Mouse (Mus musculus): ENCODE data around the gene Col11a1. TPM values are rescaled to one million over a fixed set of nuclear protein-coding genes. Genes with fewer than 3 reads are reported as not detected.

The Col11a1 gene
- 3.6 and 4.2 TPM in 2 replicates for polyA plus RNA-seq (2014; fragmentation: Nextera tagmentation; extraction: Ambion mirVana)

- 2% methylated on average over 19 of the region's 19 CpGs for WGBS
- no peak within 1 kb of the TSS for H3K9ac ChIP-seq (ENCODE audit: low read depth, low read length)
- ATAC-seq (replicated peaks; ENCODE audit: low FRiP score) (peak; percentile 86), DNase-seq (ENCODE audit: low spot score) (peak; percentile 77)
- H3K4me1 ChIP-seq (replicated peaks; ENCODE audit: control insufficient read depth, insufficient read depth, low read length): no peaks in the 10 kb centered on the region
- peak within 1 kb of the TSS; percentile 40 for H3K4me3 ChIP-seq (ENCODE audit: low read depth, low read length)
- H3K4me2 ChIP-seq: peak within 1 kb of the TSS; percentile 67
- 0 out of 2 replicates have a peak, but pooled peaks cover 6% of the 10 kb centered on the region for H3K27me3 ChIP-seq (replicated peaks; ENCODE audit: control insufficient read depth, insufficient read depth, low read length)
- H3K36me3 ChIP-seq (ENCODE audit: control insufficient read depth, insufficient read depth, low read length): no peaks in the 10 kb centered on the region
- no peaks in the 10 kb centered on the region for H3K9me3 ChIP-seq (ENCODE audit: control insufficient read depth, low read length)
- no peak within 1 kb of the TSS for H3K27ac ChIP-seq (ENCODE audit: low read depth, low read length)
Observed at GRCm38 (mm10) chr3:114029971-114030635, at the start of gene Col11a1. Gene Col11a1, plus strand, starts transcription at chr3:114030540.

GRCm38 (mm10) chr3:113990936-113991335, 39.4 kb upstream of the Col11a1 start:
- no peaks in the 10 kb centered on the region for H3K36me3 ChIP-seq (ENCODE audit: control insufficient read depth, insufficient read depth, low read length)
- ATAC-seq (replicated peaks; ENCODE audit: low FRiP score) (no peak), DNase-seq (ENCODE audit: low spot score) (no peak)
- no peaks in the 10 kb centered on the region for H3K4me1 ChIP-seq (replicated peaks; ENCODE audit: control insufficient read depth, insufficient read depth, low read length)
- H3K27ac ChIP-seq (ENCODE audit: low read depth, low read length): no peak overlapping the region
- no peak overlapping the region for H3K4me2 ChIP-seq
- H3K4me3 ChIP-seq (ENCODE audit: low read depth, low read length): no peak overlapping the region
- WGBS: 86% methylated on average over 6 of the region's 6 CpGs
- no peaks in the 10 kb centered on the region for H3K27me3 ChIP-seq (replicated peaks; ENCODE audit: control insufficient read depth, insufficient read depth, low read length)
- no peaks in the 10 kb centered on the region for H3K9me3 ChIP-seq (ENCODE audit: control insufficient read depth, low read length)
- no peak overlapping the region for H3K9ac ChIP-seq (ENCODE audit: low read depth, low read length)

GRCm38 (mm10) chr3:114030886-114031285, 546 bp downstream of the Col11a1 start:
- H3K9ac ChIP-seq (ENCODE audit: low read depth, low read length): no peak overlapping the region
- H3K36me3 ChIP-seq (ENCODE audit: control insufficient read depth, insufficient read depth, low read length): no peaks in the 10 kb centered on the region
- peak overlapping the region; percentile 67 for H3K4me2 ChIP-seq
- ATAC-seq (replicated peaks; ENCODE audit: low FRiP score) (no peak), DNase-seq (ENCODE audit: low spot score) (no peak)
- H3K27ac ChIP-seq (ENCODE audit: low read depth, low read length): no peak overlapping the region
- H3K4me1 ChIP-seq (replicated peaks; ENCODE audit: control insufficient read depth, insufficient read depth, low read length): no peaks in the 10 kb centered on the region
- H3K9me3 ChIP-seq (ENCODE audit: control insufficient read depth, low read length): no peaks in the 10 kb centered on the region
- 0 out of 2 replicates have a peak, but pooled peaks cover 6% of the 10 kb centered on the region for H3K27me3 ChIP-seq (replicated peaks; ENCODE audit: control insufficient read depth, insufficient read depth, low read length)
- 1% methylated on average over 9 of the region's 9 CpGs for WGBS
- H3K4me3 ChIP-seq (ENCODE audit: low read depth, low read length): peak overlapping the region; percentile 40

- no peaks in the 10 kb centered on the region for H3K4me1 ChIP-seq (replicated peaks; ENCODE audit: control insufficient read depth, insufficient read depth, low read length)
- DNase-seq (ENCODE audit: low spot score) (peak; percentile 42), ATAC-seq (replicated peaks; ENCODE audit: low FRiP score) (peak; percentile 59)
- peak overlapping the region; percentile 40 for H3K4me3 ChIP-seq (ENCODE audit: low read depth, low read length)
- no peaks in the 10 kb centered on the region for H3K9me3 ChIP-seq (ENCODE audit: control insufficient read depth, low read length)
- H3K27me3 ChIP-seq (replicated peaks; ENCODE audit: control insufficient read depth, insufficient read depth, low read length): 0 out of 2 replicates have a peak, but pooled peaks cover 6% of the 10 kb centered on the region
- no peak overlapping the region for H3K9ac ChIP-seq (ENCODE audit: low read depth, low read length)
- H3K27ac ChIP-seq (ENCODE audit: low read depth, low read length): no peak overlapping the region
- no peaks in the 10 kb centered on the region for H3K36me3 ChIP-seq (ENCODE audit: control insufficient read depth, insufficient read depth, low read length)
- H3K4me2 ChIP-seq: peak overlapping the region; percentile 67
- WGBS: 3% methylated on average over 19 of the region's 21 CpGs
Observed at GRCm38 (mm10) chr3:114031351-114032213, 1.2 kb downstream of the Col11a1 start.

- peak overlapping the region; percentile 40; the same call in 1 of the 2 replicates for H3K4me3 ChIP-seq (ENCODE audit: low read depth, low read length)
- ATAC-seq (replicated peaks; ENCODE audit: low FRiP score): no peak
Observed at GRCm38 (mm10) chr3:114032333-114032732, 2.0 kb downstream of the Col11a1 start.

GRCm38 (mm10) chr3:114052406-114052805, 22.1 kb downstream of the Col11a1 start:
- Histone ChIP-seq H3K36me3 (ENCODE audit: control insufficient read depth, insufficient read depth, low read length) (no peaks in the 10 kb centered on the region), H3K9ac (ENCODE audit: low read depth, low read length) (no peak overlapping the region), H3K27ac (ENCODE audit: low read depth, low read length) (no peak overlapping the region), H3K4me1 (replicated peaks; ENCODE audit: control insufficient read depth, insufficient read depth, low read length) (no peaks in the 10 kb centered on the region), H3K4me3 (ENCODE audit: low read depth, low read length) (no peak overlapping the region), H3K4me2 (no peak overlapping the region), H3K9me3 (ENCODE audit: control insufficient read depth, low read length) (no peaks in the 10 kb centered on the region), H3K27me3 (replicated peaks; ENCODE audit: control insufficient read depth, insufficient read depth, low read length) (no peaks in the 10 kb centered on the region)
- DNase-seq (ENCODE audit: low spot score) (no peak), ATAC-seq (replicated peaks; ENCODE audit: low FRiP score) (no peak)

More at GRCm38 (mm10) chr3:114032333-114032732, 2.0 kb downstream of the Col11a1 start:
- DNase-seq (ENCODE audit: low spot score): no peak
- Histone ChIP-seq H3K27ac (ENCODE audit: low read depth, low read length) (no peak overlapping the region), H3K9me3 (ENCODE audit: control insufficient read depth, low read length) (no peaks in the 10 kb centered on the region), H3K9ac (ENCODE audit: low read depth, low read length) (no peak overlapping the region), H3K27me3 (replicated peaks; ENCODE audit: control insufficient read depth, insufficient read depth, low read length) (0 out of 2 replicates have a peak, but pooled peaks cover 6% of the 10 kb centered on the region), H3K36me3 (ENCODE audit: control insufficient read depth, insufficient read depth, low read length) (no peaks in the 10 kb centered on the region), H3K4me1 (replicated peaks; ENCODE audit: control insufficient read depth, insufficient read depth, low read length) (no peaks in the 10 kb centered on the region), H3K4me2 (peak overlapping the region; percentile 67)
- WGBS: 5% methylated on average over 4 of the region's 4 CpGs

GRCm38 (mm10) chr3:114053501-114053900, 23.2 kb downstream of the Col11a1 start:
- H3K4me1 ChIP-seq (replicated peaks; ENCODE audit: control insufficient read depth, insufficient read depth, low read length): no peaks in the 10 kb centered on the region
- no peaks in the 10 kb centered on the region for H3K27me3 ChIP-seq (replicated peaks; ENCODE audit: control insufficient read depth, insufficient read depth, low read length)
- 59% methylated on average over 3 of the region's 3 CpGs for WGBS
- no peak overlapping the region for H3K4me3 ChIP-seq (ENCODE audit: low read depth, low read length)
- no peak overlapping the region for H3K9ac ChIP-seq (ENCODE audit: low read depth, low read length)
- no peaks in the 10 kb centered on the region for H3K9me3 ChIP-seq (ENCODE audit: control insufficient read depth, low read length)
- ATAC-seq (replicated peaks; ENCODE audit: low FRiP score) (no peak), DNase-seq (ENCODE audit: low spot score) (no peak)
- no peak overlapping the region for H3K4me2 ChIP-seq
- no peaks in the 10 kb centered on the region for H3K36me3 ChIP-seq (ENCODE audit: control insufficient read depth, insufficient read depth, low read length)
- H3K27ac ChIP-seq (ENCODE audit: low read depth, low read length): no peak overlapping the region

GRCm38 (mm10) chr3:114065123-114065522, 34.8 kb downstream of the Col11a1 start:
- no peak overlapping the region for H3K4me3 ChIP-seq (ENCODE audit: low read depth, low read length)
- WGBS: 80% methylated on average over 4 of the region's 4 CpGs

More at GRCm38 (mm10) chr3:114065123-114065522, 34.8 kb downstream of the Col11a1 start:
- H3K4me1 ChIP-seq (replicated peaks; ENCODE audit: control insufficient read depth, insufficient read depth, low read length): no peaks in the 10 kb centered on the region
- H3K9me3 ChIP-seq (ENCODE audit: control insufficient read depth, low read length): no peaks in the 10 kb centered on the region
- no peak overlapping the region for H3K27ac ChIP-seq (ENCODE audit: low read depth, low read length)
- no peak overlapping the region for H3K9ac ChIP-seq (ENCODE audit: low read depth, low read length)
- ATAC-seq (replicated peaks; ENCODE audit: low FRiP score) (no peak), DNase-seq (ENCODE audit: low spot score) (no peak)
- no peak overlapping the region for H3K4me2 ChIP-seq
- no peaks in the 10 kb centered on the region for H3K36me3 ChIP-seq (ENCODE audit: control insufficient read depth, insufficient read depth, low read length)
- no peaks in the 10 kb centered on the region for H3K27me3 ChIP-seq (replicated peaks; ENCODE audit: control insufficient read depth, insufficient read depth, low read length)

All from liver, embryonic 11.5 days (tissue).